Mouse (Mus musculus) kidney, embryonic 14.5 days (tissue): ENCODE results near the gene Lipo1. TPM values are rescaled to one million over a fixed set of nuclear protein-coding genes. Genes with fewer than 3 reads are reported as not detected.
A peak's percentile ranks its signal among the peaks of the same experiment; 100 is the strongest.
"Not testable (repeated sequence)": the region's sequence is repeated elsewhere in the genome, so short reads cannot be mapped to it uniquely, and the experiment has no call there.

ENCODE experiments used
- ATAC-seq: fragments of 200-750 bp; cut with Nextera tagmentation; 2 replicates; pipeline ENCODE4 v1.8.0; 2017; ENCODE audit warnings: moderate number of reproducible peaks, mild to moderate bottlenecking, moderate TSS enrichment, moderate library complexity; ENCODE audit not compliant: low FRiP score, low TSS enrichment
- H3K27ac ChIP-seq: fragments of 300-500 bp; sonication (generic); 2 replicates; pipeline ENCODE4 v1.5.1; 2014; ENCODE audit warnings: low read depth, mild to moderate bottlenecking, low read length, moderate library complexity, mixed read lengths
- H3K27me3 ChIP-seq: fragments of 300-500 bp; sonication (generic); 2 replicates; pipeline ENCODE4 v1.6.1; 2014; ENCODE audit warnings: mild to moderate bottlenecking, low read length; ENCODE audit not compliant: control insufficient read depth, insufficient read depth
- H3K36me3 ChIP-seq: fragments of 300-500 bp; sonication (generic); 2 replicates; pipeline ENCODE4 v1.6.1; 2014; ENCODE audit warnings: low read length, mixed read lengths; ENCODE audit not compliant: control insufficient read depth, insufficient read depth
- H3K4me1 ChIP-seq: fragments of 300-500 bp; sonication (generic); 2 replicates; pipeline ENCODE4 v1.6.1; 2014; ENCODE audit warnings: low read length, mixed read lengths; ENCODE audit not compliant: control insufficient read depth, insufficient read depth
- H3K4me2 ChIP-seq: fragments of 300-500 bp; sonication (generic); replicated peaks from 2 replicates; pipeline ENCODE4 v1.6.1; 2014; ENCODE audit warnings: low read depth, mild to moderate bottlenecking, low read length
- H3K4me3 ChIP-seq: fragments of 300-500 bp; sonication (generic); 2 replicates; pipeline ENCODE4 v1.5.1; 2014; ENCODE audit warnings: mild to moderate bottlenecking, low read length
- H3K9ac ChIP-seq: fragments of 300-500 bp; sonication (generic); 2 replicates; pipeline ENCODE4 v1.6.1; 2014; ENCODE audit warnings: low read depth, mild to moderate bottlenecking, low read length, moderate library complexity
- H3K9me3 ChIP-seq: fragments of 300-500 bp; sonication (generic); 2 replicates; pipeline ENCODE4 v1.6.1; 2016; ENCODE audit warnings: low read length; ENCODE audit not compliant: control insufficient read depth
- WGBS: fragments of 180-500 bp; shearing (Covaris S2); extraction: QIAGEN DNeasy Blood & Tissue Kit; methylation state at CpG from one replicate; pipeline ENCODE4 v1.1.7; 2014; 5-methylcytosine and 5-hydroxymethylcytosine counted together
- polyA plus RNA-seq: library from polyadenylated mRNA; unstranded; fragments of >200 nt; fragmentation: Nextera tagmentation; extraction: Ambion mirVana; gene quantifications from 2 replicates; pipeline ENCODE4 v1.2.1, GENCODE M21; 2014

The Lipo1 gene
- not detected in 2 replicates for polyA plus RNA-seq

DNA sequence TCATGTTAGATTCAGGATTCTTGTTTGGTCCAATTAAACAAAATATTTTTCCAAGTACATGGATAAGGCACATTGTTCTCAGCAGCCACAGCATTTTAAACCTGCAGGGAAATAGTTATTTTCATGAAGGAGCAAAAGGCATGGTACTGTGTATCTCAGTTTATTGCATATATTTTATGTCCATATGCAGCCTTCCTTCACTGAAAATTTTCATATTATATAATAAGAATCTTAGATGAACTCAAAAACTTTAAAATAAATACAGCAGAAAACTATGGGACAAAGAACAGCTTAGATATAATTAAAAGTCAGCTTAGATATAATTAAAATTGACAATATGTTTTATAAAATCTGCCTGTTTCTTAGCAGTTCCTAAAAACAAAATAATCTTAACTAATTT lies at the start of gene Lipo1:
Gene Lipo1 (minus strand): TSS at position 101 of the 400 bp plus-strand sequence.
- ATAC-seq, H3K27ac ChIP-seq, H3K4me1 ChIP-seq, H3K4me3 ChIP-seq, H3K9ac ChIP-seq, H3K36me3 ChIP-seq, H3K4me2 ChIP-seq, H3K9me3 ChIP-seq, H3K27me3 ChIP-seq: not testable (repeated sequence)

- Histone ChIP-seq H3K27me3 (no peaks in the 10 kb centered on the region), H3K36me3 (no peaks in the 10 kb centered on the region), H3K4me2 (no peak overlapping the region), H3K9me3 (no peaks in the 10 kb centered on the region), H3K27ac (no peak overlapping the region), H3K4me1 (no peaks in the 10 kb centered on the region), H3K9ac (no peak overlapping the region), H3K4me3 (no peak overlapping the region)
- ATAC-seq, result no peak
- WGBS, result 91% methylated on average over 12 of the region's 12 CpGs
Measured at GRCm38 (mm10) chr19:33786576-33787277, 532 bp downstream of the Lipo1 start.

- WGBS, result 42% methylated on average over 12 of the region's 41 CpGs
- H3K4me3 ChIP-seq, H3K4me1 ChIP-seq, H3K9me3 ChIP-seq, H3K27me3 ChIP-seq, H3K27ac ChIP-seq, H3K36me3 ChIP-seq, H3K4me2 ChIP-seq, H3K9ac ChIP-seq: not testable (repeated sequence)
- ATAC-seq, result peak; percentile 95
Measured at GRCm38 (mm10) chr19:33761287-33762086, 25.8 kb downstream of the Lipo1 start, which contains the start of gene Lipo3. Lipo3 (minus strand) TSS chr19:33761951.

DNA sequence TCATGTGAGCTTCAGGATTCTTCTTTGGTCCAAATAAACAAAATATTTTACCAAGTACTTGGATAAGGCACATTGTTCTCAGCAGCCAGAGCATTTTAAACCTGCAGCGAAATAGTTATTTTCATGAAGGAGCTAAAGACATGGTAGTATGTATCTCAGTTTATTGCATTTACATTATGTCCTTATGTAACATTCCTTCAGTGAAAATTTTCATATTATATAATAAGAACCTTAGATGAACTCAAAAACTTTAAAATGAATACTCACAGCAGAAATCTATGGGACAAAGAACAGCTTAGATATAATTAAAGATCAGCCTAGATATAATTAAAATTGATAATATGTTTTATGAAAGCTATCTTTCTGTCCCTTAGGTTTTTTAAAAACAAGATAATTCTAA lies 36.0 kb downstream of the Lipo1 start, which contains the start of gene Lipo2:
Gene Lipo2 (minus strand): TSS at position 101 of the 400 bp plus-strand sequence.
- not testable (repeated sequence) for H3K27me3 ChIP-seq, H3K9me3 ChIP-seq, H3K9ac ChIP-seq, H3K4me2 ChIP-seq, ATAC-seq, H3K36me3 ChIP-seq, H3K27ac ChIP-seq, H3K4me3 ChIP-seq, H3K4me1 ChIP-seq
- 92% methylated on average over 1 of the region's 1 CpGs for WGBS

Other genes starting within 250 kb of the Lipo1 start
- gene Gm8978, start 162.2 kb downstream of the Lipo1 start, polyA plus RNA-seq, result not detected in 2 replicates
- gene Lipo2, start 36.1 kb downstream of the Lipo1 start, polyA plus RNA-seq, result 0.29 and 0.42 TPM in 2 replicates
- gene Lipo3, start 25.5 kb downstream of the Lipo1 start, polyA plus RNA-seq, result 14.7 and 18.0 TPM in 2 replicates
- not detected in 2 replicates for gene Lipf, start 173.7 kb upstream of the Lipo1 start, polyA plus RNA-seq
- gene Lipk, start 220.8 kb upstream of the Lipo1 start, polyA plus RNA-seq, result not detected in 2 replicates